Mouse (Mus musculus) liver, embryonic 14.5 days (tissue): ENCODE data around the gene Sap18b. TPM values are rescaled to one million over a fixed set of nuclear protein-coding genes. Genes with fewer than 3 reads are reported as not detected.

ENCODE experiments used
- ATAC-seq: fragments of 200-750 bp; cut with Nextera tagmentation; 2 replicates; pipeline ENCODE4 v1.8.0; 2017; ENCODE audit warnings: moderate number of reproducible peaks, mild to moderate bottlenecking, moderate library complexity; ENCODE audit not compliant: insufficient read depth
- DNase-seq, 3 experiments: peaks; one replicate each; pipeline ENCODE4 v3.0.0-alpha.2; 2012 to 2013; ENCODE audit warnings: low read depth in 3 of 3, low spot score in 3 of 3
- H3K27ac ChIP-seq: fragments of 300-500 bp; sonication (generic); 2 replicates; pipeline ENCODE4 v1.5.1; 2014; ENCODE audit warnings: moderate library complexity, mild to moderate bottlenecking, control low read depth, inconsistent platforms
- H3K27me3 ChIP-seq: fragments of 300-500 bp; sonication (generic); 2 replicates; pipeline ENCODE4 v1.6.1; 2014; ENCODE audit warnings: mild to moderate bottlenecking, low read length, moderate library complexity; ENCODE audit not compliant: control insufficient read depth, insufficient read depth
- H3K36me3 ChIP-seq: fragments of 300-500 bp; sonication (generic); replicated peaks from 2 replicates; pipeline ENCODE4 v1.6.1; 2014; ENCODE audit warnings: low read depth; ENCODE audit not compliant: control insufficient read depth, insufficient read depth
- H3K4me1 ChIP-seq, 2 experiments: fragments of 200-500 bp in 1 of 2; fragments of 300-500 bp in 1 of 2; sonication (generic) in 1 of 2; replicated peaks; 2 replicates each; pipeline ENCODE4 v1.6.1; 2012 to 2014; ENCODE audit warnings: antibody characterized with exemption in 1 of 2, inconsistent platforms in 1 of 2, low read length in 1 of 2; ENCODE audit not compliant: control insufficient read depth in 2 of 2, insufficient read depth in 2 of 2
- H3K4me2 ChIP-seq: fragments of 300-500 bp; sonication (generic); 2 replicates; pipeline ENCODE4 v1.6.1; 2014; ENCODE audit warnings: low read depth, mild to moderate bottlenecking, control low read depth, moderate library complexity
- H3K4me3 ChIP-seq, 2 experiments: fragments of 200-500 bp in 1 of 2; fragments of 300-500 bp in 1 of 2; sonication (generic) in 1 of 2; 2 replicates each; pipeline ENCODE4 v1.5.1; 2012 to 2014; ENCODE audit warnings: low read depth in 2 of 2, low read length in 2 of 2, mild to moderate bottlenecking in 2 of 2, control low read depth in 1 of 2, inconsistent platforms in 1 of 2, moderate library complexity in 1 of 2; ENCODE audit not compliant: insufficient read depth in 1 of 2
- H3K9ac ChIP-seq: fragments of 300-500 bp; sonication (generic); replicated peaks from 2 replicates; pipeline ENCODE4 v1.6.1; 2014; ENCODE audit warnings: mild to moderate bottlenecking, control low read depth, moderate library complexity
- H3K9me3 ChIP-seq: fragments of 300-500 bp; sonication (generic); 2 replicates; pipeline ENCODE4 v1.6.1; 2016; ENCODE audit warnings: low read length, mixed read lengths; ENCODE audit not compliant: control insufficient read depth
- CTCF ChIP-seq: IDR thresholded peaks from 2 replicates; pipeline ENCODE4 v1.5.1; 2016; ENCODE audit warnings: antibody characterized with exemption, low read depth, control low read depth
- EP300 ChIP-seq: IDR thresholded peaks from 2 replicates; pipeline ENCODE4 v1.6.1; 2016; ENCODE audit warnings: antibody characterized with exemption, low read depth
- WGBS: fragments of 180-500 bp; shearing (Covaris S2); extraction: QIAGEN DNeasy Blood & Tissue Kit; methylation state at CpG from one replicate; pipeline ENCODE4 v1.1.7; 2014; ENCODE audit not compliant: insufficient replicate concordance; 5-methylcytosine and 5-hydroxymethylcytosine counted together
- polyA plus RNA-seq, 2 experiments: library from polyadenylated mRNA; depleted of rRNA in 1 of 2; stranded (reverse) in 1 of 2; unstranded in 1 of 2; fragments of >200 nt; fragmentation: Nextera tagmentation in 1 of 2; extraction: Ambion mirVana in 1 of 2; gene quantifications; 2 replicates each; pipeline versions ENCODE4 v1.2.1 to v1.2.3; 2012 to 2014

Sap18b gene
- polyA plus RNA-seq, 2 experiments, result 75.6 to 247 TPM

DNA sequence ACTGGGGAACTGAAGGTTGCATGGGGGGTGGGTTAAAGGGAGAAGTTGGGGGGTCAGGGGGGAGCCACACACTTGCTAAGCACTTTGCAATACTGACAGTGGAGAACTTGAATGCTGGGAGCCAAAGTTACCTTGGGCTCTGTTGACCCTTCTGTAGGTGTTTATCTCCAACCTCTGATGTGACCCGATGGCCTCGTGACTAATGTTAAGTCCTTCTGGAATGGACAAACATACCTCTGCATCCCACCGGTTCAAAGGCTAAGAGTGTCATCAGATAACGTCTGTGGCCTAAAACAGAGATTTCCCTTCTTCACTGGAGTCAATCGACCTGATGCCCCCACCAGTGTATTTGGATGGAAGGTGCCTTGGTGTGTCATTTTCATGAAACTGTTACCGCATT lies 3.9 kb upstream of the Sap18b start:
- peak in 1 of 3 experiments; percentile 46 for DNase-seq
- no peak overlapping the region for H3K9ac ChIP-seq
- H3K4me1 ChIP-seq, result peaks cover 0 to 6% of the 10 kb centered on the region in 2 experiments; a peak in 2 of 4 replicates
- no peak overlapping the region for H3K4me3 ChIP-seq
- no peaks in the 10 kb centered on the region for H3K36me3 ChIP-seq
- ATAC-seq, result peak; percentile 70
- no peaks in the 10 kb centered on the region for H3K27me3 ChIP-seq
- TF ChIP-seq CTCF, result no peak
- no peak for TF ChIP-seq EP300
- H3K27ac ChIP-seq, result no peak overlapping the region
- no peak overlapping the region for H3K4me2 ChIP-seq
- WGBS, result 65% methylated on average over 6 of the region's 6 CpGs
- no peaks in the 10 kb centered on the region for H3K9me3 ChIP-seq

DNA sequence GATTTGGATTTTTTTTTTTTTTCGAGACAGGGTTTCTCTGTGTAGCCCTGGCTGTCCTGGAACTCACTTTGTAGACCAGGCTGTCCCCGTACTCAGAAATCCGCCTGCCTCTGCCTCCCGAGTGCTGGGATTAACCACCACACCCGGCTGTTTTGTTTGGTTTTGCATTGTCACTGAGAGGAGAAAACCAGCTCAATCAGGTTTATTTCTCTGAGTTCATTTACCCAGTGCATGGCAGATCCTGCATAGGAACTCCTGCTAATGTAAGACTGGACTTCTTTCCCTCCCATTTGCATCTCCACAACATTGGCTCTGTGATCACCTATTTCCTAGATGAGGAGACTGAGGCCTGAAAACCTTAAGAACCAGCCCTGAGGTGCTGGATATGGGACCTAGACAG lies 3.0 kb upstream of the Sap18b start:
- peaks cover 0 to 6% of the 10 kb centered on the region in 2 experiments; a peak in 2 of 4 replicates for H3K4me1 ChIP-seq
- no peak for TF ChIP-seq CTCF
- no peak for TF ChIP-seq EP300
- no peak overlapping the region for H3K27ac ChIP-seq
- 62% methylated on average over 5 of the region's 5 CpGs for WGBS
- DNase-seq, result no peak
- H3K4me2 ChIP-seq, result no peak overlapping the region
- H3K36me3 ChIP-seq, result no peaks in the 10 kb centered on the region
- no peak overlapping the region for H3K9ac ChIP-seq
- no peaks in the 10 kb centered on the region for H3K27me3 ChIP-seq
- H3K4me3 ChIP-seq, result no peak overlapping the region
- no peak for ATAC-seq
- no peaks in the 10 kb centered on the region for H3K9me3 ChIP-seq

DNA sequence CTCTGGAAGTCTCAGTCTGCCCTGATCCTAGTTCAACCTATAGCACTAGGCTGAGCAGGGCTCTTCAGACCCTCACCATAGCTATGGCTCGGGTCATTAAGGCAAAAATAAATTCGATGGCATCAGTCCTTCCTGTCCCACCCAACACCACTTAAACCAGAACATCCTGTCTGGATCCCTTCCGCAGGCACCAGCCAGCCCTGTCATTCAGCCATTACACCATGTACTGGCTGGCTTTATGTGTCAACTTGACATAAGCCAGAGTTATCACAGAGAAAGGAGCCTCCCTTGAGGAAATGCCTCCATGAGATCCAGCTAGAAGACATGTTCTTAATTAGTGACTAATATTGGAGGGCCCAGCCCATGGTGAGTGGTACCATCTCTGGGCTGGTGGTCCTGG lies 2.4 kb upstream of the Sap18b start:
- TF ChIP-seq EP300 (no peak), CTCF (no peak)
- 45% methylated on average over 3 of the region's 3 CpGs for WGBS

DNA sequence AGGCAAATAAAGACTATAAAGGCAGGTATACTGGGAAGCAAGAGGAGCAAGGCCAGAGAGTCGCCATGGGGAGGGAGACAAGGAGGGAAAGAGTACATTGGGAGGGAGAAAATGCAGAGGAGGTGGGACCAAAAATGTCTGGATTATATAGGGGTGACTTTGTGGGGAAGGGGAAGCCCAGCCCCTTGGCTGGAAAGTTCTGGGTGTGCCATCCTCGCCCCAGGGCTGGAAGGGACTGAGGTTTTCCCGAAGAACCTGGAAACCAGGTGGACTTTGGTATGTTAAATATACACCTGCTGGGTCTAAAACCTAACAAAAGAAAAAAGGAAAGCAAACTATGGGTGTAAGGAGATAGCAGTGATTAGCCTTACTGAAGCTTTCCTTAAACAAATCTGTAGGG lies 5.0 kb downstream of the Sap18b start:
- Histone ChIP-seq H3K4me2 (no peak overlapping the region), H3K27ac (no peak overlapping the region), H3K4me3 (no peak overlapping the region), H3K4me1 (peaks cover 4 to 15% of the 10 kb centered on the region in 2 experiments; a peak in 3 of 4 replicates), H3K9me3 (no peaks in the 10 kb centered on the region), H3K36me3 (no peaks in the 10 kb centered on the region), H3K9ac (no peak overlapping the region), H3K27me3 (no peaks in the 10 kb centered on the region)
- 57% methylated on average over 3 of the region's 3 CpGs for WGBS
- ATAC-seq (no peak), DNase-seq (no peak)
- TF ChIP-seq EP300 (no peak), CTCF (no peak)

More for the DNA sequence above, 2.4 kb upstream of the Sap18b start:
- Histone ChIP-seq H3K9ac (no peak overlapping the region), H3K4me3 (no peak overlapping the region), H3K4me2 (no peak overlapping the region), H3K27me3 (no peaks in the 10 kb centered on the region), H3K4me1 (peaks cover 0 to 6% of the 10 kb centered on the region in 2 experiments; a peak in 2 of 4 replicates), H3K9me3 (no peaks in the 10 kb centered on the region), H3K36me3 (no peaks in the 10 kb centered on the region), H3K27ac (no peak overlapping the region)
- no peak for ATAC-seq
- no peak for DNase-seq

DNA sequence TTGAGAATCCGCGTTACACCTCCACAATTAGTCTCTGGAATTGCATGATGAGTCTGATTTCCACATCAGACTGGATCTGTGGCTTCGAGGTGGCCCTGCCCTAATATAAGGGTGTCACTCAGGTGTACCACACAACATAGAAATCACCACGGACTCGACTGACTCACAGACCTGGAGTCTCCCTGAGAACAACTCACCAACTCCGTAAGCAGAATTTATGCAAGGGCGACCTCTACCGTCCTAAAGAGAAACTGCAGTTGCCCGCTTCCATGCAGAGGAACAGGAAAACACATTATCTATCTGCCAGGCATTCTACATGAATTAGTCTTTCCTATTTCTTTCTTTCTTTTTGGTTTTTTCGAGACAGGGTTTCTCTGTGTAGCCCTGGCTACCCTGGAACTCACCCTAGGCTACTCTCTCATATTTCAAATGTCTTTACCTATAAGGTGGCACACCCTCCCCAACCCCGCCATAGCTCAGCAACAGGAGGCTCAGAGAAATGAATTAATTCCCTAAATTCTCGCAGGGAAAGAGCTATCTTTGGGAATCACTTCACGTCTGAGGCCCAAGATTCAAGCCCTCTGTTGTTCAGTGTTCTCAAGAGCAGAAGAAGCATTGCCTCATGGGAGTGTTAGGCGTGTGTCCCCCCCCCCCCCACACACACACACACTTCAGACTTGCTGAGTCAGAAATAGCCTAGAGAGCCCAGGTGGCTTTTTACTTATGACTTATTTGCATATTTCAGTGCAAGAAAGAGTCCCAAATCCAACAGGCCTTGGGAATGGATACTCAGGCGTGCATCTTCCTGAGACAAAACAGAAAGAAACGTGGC lies 7.7 kb downstream of the Sap18b start:
- peak overlapping the region; percentile 71 for H3K4me2 ChIP-seq
- H3K9me3 ChIP-seq, result no peaks in the 10 kb centered on the region
- TF ChIP-seq CTCF (peak; percentile 92), EP300 (no peak)
- WGBS, result 14% methylated on average over 16 of the region's 16 CpGs
- no peaks in the 10 kb centered on the region for H3K27me3 ChIP-seq
- DNase-seq (peak; percentile 69 to 76 (median 73)), ATAC-seq (peak; percentile 51)
- H3K27ac ChIP-seq, result no peak overlapping the region; the same call in 1 of the 2 replicates
- H3K4me3 ChIP-seq, result peak overlapping the region; percentile 36 to 64
- peak overlapping the region; percentile 40; the same call in 1 of the 2 replicates for H3K9ac ChIP-seq
- no peaks in the 10 kb centered on the region for H3K36me3 ChIP-seq
- peaks cover 4 to 15% of the 10 kb centered on the region in 2 experiments; a peak in 3 of 4 replicates for H3K4me1 ChIP-seq
